Mouse (Mus musculus): ENCODE measurements around the gene Dnah14.

- TF ChIP-seq CTCF (IDR thresholded peaks at IDR 0.05; ENCODE audit: low read depth), result no peak
- TF ChIP-seq EP300 (optimal IDR thresholded peaks at IDR 0.05), result no peak
Measured at GRCm38 (mm10) chr1:181624876-181625275, 48.5 kb downstream of the Dnah14 start.

Data from stomach, postnatal 0 days (tissue).